Mouse (Mus musculus) heart, embryonic 14.5 days (tissue): ENCODE results near the gene Arrb1. TPM values are rescaled to one million over a fixed set of nuclear protein-coding genes. Genes with fewer than 3 reads are reported as not detected.

Experiments used
- ATAC-seq: fragments of 200-750 bp; cut with Nextera tagmentation; 2 replicates; pipeline ENCODE4 v1.8.0; 2017; ENCODE audit warnings: low read depth, moderate TSS enrichment; ENCODE audit not compliant: insufficient number of reproducible peaks, insufficient read depth, low FRiP score
- H3K27ac ChIP-seq, 2 experiments: fragments of 200-500 bp in 1 of 2; fragments of 300-500 bp in 1 of 2; sonication (generic) in 1 of 2; replicated peaks in 1 of 2; 2 replicates each; pipeline ENCODE4 v1.5.1; 2012 to 2014; ENCODE audit warnings: low read depth in 2 of 2, low read length in 2 of 2, control low read depth in 1 of 2, mild to moderate bottlenecking in 1 of 2, mixed read lengths in 1 of 2; ENCODE audit not compliant: control insufficient read depth in 1 of 2, insufficient read depth in 1 of 2
- H3K27me3 ChIP-seq: fragments of 300-500 bp; sonication (generic); 2 replicates; pipeline ENCODE4 v1.6.1; 2014; ENCODE audit warnings: mild to moderate bottlenecking, low read length, control low read depth; ENCODE audit not compliant: control insufficient read depth, insufficient read depth
- H3K36me3 ChIP-seq: fragments of 300-500 bp; sonication (generic); 2 replicates; pipeline ENCODE4 v1.6.1; 2014; ENCODE audit warnings: mild to moderate bottlenecking, control low read depth, low read length, mixed read lengths; ENCODE audit not compliant: control insufficient read depth, insufficient read depth
- H3K4me1 ChIP-seq, 2 experiments: fragments of 200-500 bp in 1 of 2; fragments of 300-500 bp in 1 of 2; sonication (generic) in 1 of 2; 2 replicates each; pipeline ENCODE4 v1.6.1; 2012 to 2014; ENCODE audit warnings: low read length in 2 of 2, control low read depth in 1 of 2, mixed read lengths in 1 of 2; ENCODE audit not compliant: control insufficient read depth in 2 of 2, insufficient read depth in 2 of 2
- H3K4me2 ChIP-seq: fragments of 300-500 bp; sonication (generic); 2 replicates; pipeline ENCODE4 v1.6.1; 2014; ENCODE audit warnings: mild to moderate bottlenecking, low read length
- H3K4me3 ChIP-seq, 2 experiments: fragments of 200-500 bp in 1 of 2; fragments of 300-500 bp in 1 of 2; sonication (generic) in 1 of 2; 2 replicates each; pipeline ENCODE4 v1.5.1; 2012 to 2014; ENCODE audit warnings: low read length in 2 of 2, mild to moderate bottlenecking in 2 of 2, control low read depth in 1 of 2, low read depth in 1 of 2, moderate library complexity in 1 of 2; ENCODE audit not compliant: control insufficient read depth in 1 of 2, insufficient read depth in 1 of 2
- H3K9ac ChIP-seq: fragments of 300-500 bp; sonication (generic); 2 replicates; pipeline ENCODE4 v1.6.1; 2014; ENCODE audit warnings: mild to moderate bottlenecking, low read length
- H3K9me3 ChIP-seq: fragments of 300-500 bp; sonication (generic); 2 replicates; pipeline ENCODE4 v1.6.1; 2016; ENCODE audit warnings: low read length, control low read depth; ENCODE audit not compliant: control insufficient read depth
- WGBS: fragments of 180-500 bp; shearing (Covaris S2); extraction: QIAGEN DNeasy Blood & Tissue Kit; methylation state at CpG from one replicate; pipeline ENCODE4 v1.1.7; 2014; 5-methylcytosine and 5-hydroxymethylcytosine counted together
- polyA plus RNA-seq: library from polyadenylated mRNA; unstranded; fragments of >200 nt; fragmentation: Nextera tagmentation; extraction: Ambion mirVana; gene quantifications from 2 replicates; pipeline ENCODE4 v1.2.1, GENCODE M21; 2014

Gene Arrb1
- polyA plus RNA-seq, 1 experiment from 2014 or later, result 4.1 TPM

GRCm38 (mm10) chr7:99562478-99562877, 27.2 kb downstream of the Arrb1 start:
- Histone ChIP-seq H3K9ac (no peak overlapping the region), H3K27me3 (no peaks in the 10 kb centered on the region), H3K4me3 (no peak overlapping the region), H3K4me1 (peaks cover 27 to 39% of the 10 kb centered on the region in 2 experiments), H3K9me3 (no peaks in the 10 kb centered on the region), H3K4me2 (no peak overlapping the region), H3K36me3 (no peaks in the 10 kb centered on the region), H3K27ac (peak overlapping the region in 1 of 2 experiments; percentile 12; a peak in 1 of 4 replicates)
- ATAC-seq, result no peak
- WGBS, result 30% methylated on average over 5 of the region's 5 CpGs

DNA sequence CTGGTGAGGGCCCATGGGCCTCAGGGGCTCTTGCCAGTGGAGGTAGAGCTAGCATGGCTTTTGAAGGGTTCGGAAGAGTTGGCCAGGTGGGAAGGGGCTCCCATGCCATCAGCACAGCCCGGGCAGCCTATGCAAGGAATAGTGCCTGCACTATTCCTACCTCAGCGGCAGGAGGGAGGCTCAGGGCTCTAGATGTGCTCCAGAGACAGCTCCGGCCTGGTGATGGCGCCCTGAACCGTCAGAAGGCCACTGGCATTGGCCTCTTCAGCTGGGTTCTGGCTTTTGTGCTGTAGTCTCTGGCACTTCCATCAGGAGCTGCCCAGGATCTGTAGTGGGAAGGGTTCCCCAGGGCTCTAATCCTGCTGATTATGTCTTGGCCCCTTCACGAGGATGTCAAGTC, 28.0 kb downstream of the Arrb1 start:
- Histone ChIP-seq H3K4me3 (no peak overlapping the region), H3K9me3 (no peaks in the 10 kb centered on the region), H3K27ac (no peak overlapping the region; a peak in 1 of 4 replicates), H3K27me3 (no peaks in the 10 kb centered on the region), H3K4me2 (no peak overlapping the region), H3K4me1 (peaks cover 27 to 39% of the 10 kb centered on the region in 2 experiments), H3K9ac (no peak overlapping the region), H3K36me3 (no peaks in the 10 kb centered on the region)
- WGBS, result 60% methylated on average over 7 of the region's 7 CpGs
- no peak; the same call in 1 of the 2 replicates for ATAC-seq

DNA sequence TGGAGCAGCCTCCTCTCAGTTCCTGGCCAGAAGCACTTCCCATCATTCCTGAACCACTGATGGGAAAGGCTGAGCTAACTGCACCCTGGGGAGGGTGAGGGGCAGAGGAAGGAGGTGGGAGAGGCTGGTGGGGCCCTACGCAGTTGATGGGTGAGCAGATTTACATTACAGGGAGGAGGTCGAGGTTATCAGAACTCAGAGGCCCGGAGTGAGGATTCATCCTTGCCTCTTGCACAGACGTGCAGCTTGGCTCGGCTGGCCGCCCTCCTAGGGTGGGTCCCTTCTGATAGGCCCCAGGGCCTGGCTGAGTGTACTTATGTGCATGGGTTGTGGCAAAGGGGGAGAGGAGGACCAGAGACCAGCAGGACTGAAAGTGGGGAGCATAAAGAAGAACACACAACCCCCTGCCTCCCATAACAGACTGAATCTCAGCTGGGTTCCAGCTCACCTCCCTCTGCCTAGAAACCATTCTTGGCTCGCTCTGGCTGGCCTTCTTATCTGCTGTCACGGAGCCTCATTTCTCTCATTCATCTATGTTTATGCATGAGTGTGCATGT, 30.1 kb downstream of the Arrb1 start:
- no peaks in the 10 kb centered on the region for H3K9me3 ChIP-seq
- no peaks in the 10 kb centered on the region for H3K27me3 ChIP-seq
- 19% methylated on average over 8 of the region's 8 CpGs for WGBS
- peak; percentile 17 for ATAC-seq
- no peak overlapping the region for H3K4me2 ChIP-seq
- no peak overlapping the region for H3K4me3 ChIP-seq
- no peak overlapping the region for H3K9ac ChIP-seq
- H3K36me3 ChIP-seq, result no peaks in the 10 kb centered on the region
- H3K4me1 ChIP-seq, result peaks cover 22 to 34% of the 10 kb centered on the region in 2 experiments
- H3K27ac ChIP-seq, result 0 out of 4 replicates have a peak overlapping the region, but pooled peaks of 1 of the 2 experiments have one; percentile 29

DNA sequence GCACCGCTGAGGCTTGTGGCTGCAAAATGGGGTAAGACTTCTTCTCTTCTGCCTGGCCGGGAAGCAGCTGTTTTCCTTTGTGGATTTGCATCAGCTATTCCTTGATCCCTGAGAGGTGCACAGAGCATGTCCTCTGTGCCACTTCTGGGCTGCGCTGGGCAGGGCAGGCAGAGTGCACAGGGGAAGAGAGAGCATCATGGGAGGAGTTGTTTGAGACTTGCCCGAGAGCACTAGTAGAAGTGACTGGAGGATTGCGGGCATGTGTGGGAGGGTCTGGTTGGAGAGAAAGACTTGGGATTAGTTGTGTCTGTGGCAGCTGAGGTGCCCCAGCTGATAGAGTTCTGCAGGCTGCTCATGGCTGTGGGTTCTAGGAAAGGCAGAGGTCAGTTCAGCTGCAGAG, 35.4 kb downstream of the Arrb1 start:
- no peak for ATAC-seq
- WGBS, result 53% methylated on average over 5 of the region's 5 CpGs
- peak overlapping the region; percentile 25 to 56; a peak in 3 of 4 replicates for H3K27ac ChIP-seq

DNA sequence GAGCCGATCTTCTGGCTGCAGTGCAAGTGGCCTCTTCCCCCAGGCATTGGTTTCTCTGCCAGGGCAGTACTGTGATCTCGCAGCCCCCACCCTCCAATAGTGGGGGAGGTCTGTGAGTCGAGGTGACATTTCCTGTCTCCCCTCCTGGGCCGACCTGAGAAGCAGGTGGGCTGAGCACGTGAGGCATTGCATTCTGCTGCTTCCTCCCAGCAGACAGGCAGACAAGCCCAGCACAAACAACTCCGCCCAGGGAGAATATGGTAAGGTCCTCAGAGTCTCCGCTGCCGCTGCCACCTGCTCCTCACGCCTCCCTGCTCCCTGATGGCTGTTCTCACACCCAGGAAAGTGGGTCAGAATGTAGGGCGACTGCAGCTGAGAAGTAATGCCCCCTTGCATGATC, 37.7 kb downstream of the Arrb1 start:
- Histone ChIP-seq H3K27ac (no peak overlapping the region), H3K9me3 (no peaks in the 10 kb centered on the region), H3K36me3 (no peaks in the 10 kb centered on the region), H3K4me3 (no peak overlapping the region), H3K4me2 (no peak overlapping the region), H3K9ac (no peak overlapping the region), H3K4me1 (peaks cover 0 to 4% of the 10 kb centered on the region in 2 experiments; a peak in 2 of 4 replicates), H3K27me3 (no peaks in the 10 kb centered on the region)
- no peak for ATAC-seq
- WGBS, result 42% methylated on average over 10 of the region's 10 CpGs

More for the DNA sequence above, 35.4 kb downstream of the Arrb1 start:
- Histone ChIP-seq H3K4me1 (peaks cover 2 to 5% of the 10 kb centered on the region in 2 experiments), H3K4me3 (peak overlapping the region; percentile 3 to 9; a peak in 2 of 4 replicates), H3K27me3 (no peaks in the 10 kb centered on the region), H3K9me3 (no peaks in the 10 kb centered on the region), H3K9ac (peak overlapping the region; percentile 51), H3K4me2 (peak overlapping the region; percentile 46), H3K36me3 (no peaks in the 10 kb centered on the region)

- no peaks in the 10 kb centered on the region for H3K36me3 ChIP-seq
- H3K27ac ChIP-seq, result no peak overlapping the region
- no peaks in the 10 kb centered on the region for H3K9me3 ChIP-seq
- 55% methylated on average over 4 of the region's 4 CpGs for WGBS
- no peak overlapping the region for H3K9ac ChIP-seq
- no peak overlapping the region for H3K4me2 ChIP-seq
- ATAC-seq, result no peak
- H3K27me3 ChIP-seq, result no peaks in the 10 kb centered on the region
- no peak overlapping the region for H3K4me3 ChIP-seq
- peaks cover 0 to 4% of the 10 kb centered on the region in 2 experiments; a peak in 2 of 4 replicates for H3K4me1 ChIP-seq
Measured at GRCm38 (mm10) chr7:99573351-99573750, 38.1 kb downstream of the Arrb1 start.

GRCm38 (mm10) chr7:99578246-99578645, 43.0 kb downstream of the Arrb1 start:
- Histone ChIP-seq H3K4me1 (peaks cover 5 to 8% of the 10 kb centered on the region in 2 experiments; a peak in 3 of 4 replicates), H3K9ac (no peak overlapping the region), H3K9me3 (no peaks in the 10 kb centered on the region), H3K4me2 (no peak overlapping the region), H3K27me3 (peaks cover 5% of the 10 kb centered on the region; the same call in 1 of the 2 replicates), H3K27ac (no peak overlapping the region), H3K36me3 (no peaks in the 10 kb centered on the region), H3K4me3 (no peak overlapping the region)
- ATAC-seq, result no peak
- 73% methylated on average over 3 of the region's 3 CpGs for WGBS
